Mouse (Mus musculus): ENCODE results near the gene Taar5.

GRCm38 (mm10) chr10:23999639-24000038 is 29.1 kb downstream of the Taar5 start, which contains the start of gene Taar7b:
- TF ChIP-seq CTCF (IDR thresholded peaks at IDR 0.05; ENCODE audit: low read depth, low read length) = no peak
- TF ChIP-seq POLR2A (IDR thresholded peaks at IDR 0.05; ENCODE audit: extremely low read depth, insufficient read depth, low read length) = no peak

Measured in liver, adult 2 months (tissue).